Mouse (Mus musculus) neural tube, embryonic 10.5 days (tissue): Measurements from ENCODE around the gene Usp17la.
"Not testable (repeated sequence)": the region's sequence is repeated elsewhere in the genome, so short reads cannot be mapped to it uniquely, and the experiment has no call there.

Source experiments
- DNase-seq: peaks from one replicate; pipeline ENCODE4 v3.0.0-alpha.2; 2017; ENCODE audit warnings: low spot score; ENCODE audit errors: extremely low spot score

The Usp17la gene

DNA sequence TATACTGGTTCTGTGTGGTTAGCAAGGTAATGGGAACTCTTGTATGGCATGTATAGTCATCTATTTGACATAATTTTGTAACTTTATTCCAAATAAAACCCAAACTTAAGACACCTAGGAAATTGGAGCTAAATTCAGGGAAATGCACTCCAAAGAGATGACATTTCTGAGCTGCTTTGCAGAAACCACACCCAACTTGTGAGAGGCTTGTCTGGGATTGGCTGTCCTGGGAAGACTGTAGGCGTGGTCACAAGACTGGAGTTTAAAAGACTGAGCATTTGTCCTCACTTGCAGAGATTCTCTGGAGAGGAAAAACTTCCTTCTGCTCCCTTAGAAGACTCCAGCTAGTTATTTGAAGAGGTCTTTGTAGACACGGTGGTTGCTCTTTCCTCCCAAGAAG, at the start of gene Usp17la:
Gene Usp17la, plus strand, starts transcription at position 301 of the 400 bp plus-strand sequence.
- DNase-seq: not testable (repeated sequence)

GRCm38 (mm10) chr7:104810335-104810734, 46.5 kb upstream of the Usp17la start:
- DNase-seq: not testable (repeated sequence)

GRCm38 (mm10) chr7:104842503-104842902, 14.3 kb upstream of the Usp17la start, which contains the start of gene Usp17lb:
TSS of gene Usp17lb (minus strand) at chr7:104842603.
- DNase-seq: no peak

DNA sequence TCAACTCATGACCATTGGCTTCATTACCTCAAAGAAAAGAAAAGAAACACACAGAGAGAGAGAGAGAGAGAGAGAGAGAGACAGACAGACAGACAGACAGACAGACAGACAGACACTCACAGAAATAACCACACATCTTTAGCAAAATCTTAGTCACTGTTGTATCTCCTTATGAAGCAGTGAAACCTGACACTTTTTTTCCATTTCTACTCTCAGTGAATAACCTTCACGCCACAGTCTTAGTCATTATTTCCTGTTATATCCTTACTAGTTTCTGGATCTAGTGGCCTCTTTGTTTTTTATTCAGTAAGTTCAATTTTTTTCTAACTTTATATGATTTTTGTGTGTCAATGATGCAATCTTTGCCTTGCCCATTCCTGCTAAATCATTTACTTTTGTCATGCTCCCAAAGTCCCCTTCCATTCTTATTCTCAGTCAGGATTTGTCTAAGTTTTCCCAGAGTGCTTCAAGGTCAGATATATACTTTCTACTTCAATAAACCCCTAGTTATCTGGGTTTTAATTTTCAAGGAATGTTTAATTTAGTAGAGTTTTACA, 13.0 kb upstream of the Usp17la start:
- DNase-seq: no peak

- not testable (repeated sequence) for DNase-seq
Observed at GRCm38 (mm10) chr7:104851546-104851945, 5.3 kb upstream of the Usp17la start.

- DNase-seq: no peak
Observed at GRCm38 (mm10) chr7:104855248-104855750, 1.5 kb upstream of the Usp17la start.

DNA sequence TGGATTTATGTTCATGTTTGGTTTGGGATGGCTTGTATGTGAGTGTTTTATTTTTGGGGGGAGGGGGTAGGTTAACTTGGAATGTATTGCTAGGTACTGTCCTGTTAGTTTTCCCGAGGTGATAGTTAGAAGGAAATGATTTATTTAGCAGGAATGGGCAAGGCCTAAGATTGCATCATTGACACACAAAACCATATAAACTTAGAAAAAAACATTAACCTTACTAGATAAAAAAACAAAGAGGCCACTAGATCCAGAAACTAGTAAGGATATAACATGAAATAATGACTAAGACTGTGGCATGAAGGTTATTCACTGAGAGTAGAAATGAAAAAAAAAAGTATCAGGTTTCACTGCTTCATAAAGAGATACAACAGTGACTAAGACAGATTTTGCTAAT, 874 bp downstream of the Usp17la start:
- DNase-seq: no peak

DNA sequence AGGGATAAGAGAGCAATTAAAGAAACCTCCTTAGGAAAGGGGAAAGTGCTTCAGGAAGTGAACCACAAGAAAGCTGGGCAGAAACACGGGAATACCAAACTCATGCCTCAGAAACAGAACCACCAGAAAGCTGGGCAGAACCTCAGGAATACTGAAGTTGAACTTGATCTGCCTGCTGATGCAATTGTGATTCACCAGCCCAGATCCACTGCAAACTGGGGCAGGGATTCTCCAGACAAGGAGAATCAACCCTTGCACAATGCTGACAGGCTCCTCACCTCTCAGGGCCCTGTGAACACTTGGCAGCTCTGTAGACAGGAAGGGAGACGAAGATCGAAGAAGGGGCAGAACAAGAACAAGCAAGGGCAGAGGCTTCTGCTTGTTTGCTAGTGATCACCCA, 4.6 kb downstream of the Usp17la start:
- no peak for DNase-seq

GRCm38 (mm10) chr7:104877731-104878130, 20.9 kb downstream of the Usp17la start, which contains the start of gene Olfr665:
TSS of gene Olfr665 (plus strand) at chr7:104878031.
- no peak for DNase-seq

GRCm38 (mm10) chr7:104895852-104896251, 39.0 kb downstream of the Usp17la start, which contains the start of gene Olfr666:
TSS of gene Olfr666 (minus strand) at chr7:104895952.
- DNase-seq: no peak
